Mouse (Mus musculus) MEL (cell line): ENCODE measurements around the gene Efcab10. TPM values are rescaled to one million over a fixed set of nuclear protein-coding genes. Genes with fewer than 3 reads are reported as not detected.

Experiments used
- DNase-seq: peaks from one replicate; pipeline ENCODE4 v3.0.0; 2011; ENCODE audit warnings: low read depth, low spot score
- H3K27ac ChIP-seq: 2 replicates; pipeline ENCODE4 v1.5.1; 2012; ENCODE audit warnings: low read depth, mild to moderate bottlenecking, control low read depth, low read length, moderate library complexity; ENCODE audit not compliant: control insufficient read depth
- H3K27me3 ChIP-seq, 2 experiments: fragments of 150-350 bp in 1 of 2; sonication (generic) in 1 of 2; 2 replicates each; pipeline ENCODE4 v1.6.1; 2012; ENCODE audit warnings: low read length in 2 of 2, mild to moderate bottlenecking in 2 of 2, improper control_type of control experiment in 1 of 2, moderate library complexity in 1 of 2; ENCODE audit not compliant: insufficient read depth in 2 of 2, control insufficient read depth in 1 of 2
- H3K36me3 ChIP-seq, 2 experiments: 2 replicates each; pipeline ENCODE4 v1.6.1; 2012 to 2014; ENCODE audit warnings: low read length in 2 of 2, improper control_type of control experiment in 1 of 2, inconsistent platforms in 1 of 2, mild to moderate bottlenecking in 1 of 2; ENCODE audit not compliant: insufficient read depth in 2 of 2, control insufficient read depth in 1 of 2
- H3K4me1 ChIP-seq, 2 experiments: fragments of 150-350 bp in 1 of 2; sonication (generic) in 1 of 2; 2 replicates each; pipeline ENCODE4 v1.6.1; 2012; ENCODE audit warnings: low read length in 2 of 2, improper control_type of control experiment in 1 of 2, mild to moderate bottlenecking in 1 of 2; ENCODE audit not compliant: insufficient read depth in 2 of 2, control insufficient read depth in 1 of 2
- H3K4me3 ChIP-seq, 2 experiments: fragments of 150-350 bp in 1 of 2; sonication (generic) in 1 of 2; 2 replicates each; pipeline ENCODE4 v1.5.1; 2012; ENCODE audit warnings: low read depth in 2 of 2, low read length in 2 of 2, mild to moderate bottlenecking in 2 of 2, moderate library complexity in 2 of 2, control low read depth in 1 of 2, improper control_type of control experiment in 1 of 2; ENCODE audit not compliant: control insufficient read depth in 1 of 2, insufficient read depth in 1 of 2
- H3K79me2 ChIP-seq: 2 replicates; pipeline ENCODE4 v1.6.1; 2012; ENCODE audit warnings: mild to moderate bottlenecking, low read length, moderate library complexity; ENCODE audit not compliant: control insufficient read depth, poor library complexity, insufficient read depth
- H3K9ac ChIP-seq: 2 replicates; pipeline ENCODE4 v1.6.1; 2012; ENCODE audit warnings: low read depth, mild to moderate bottlenecking, control low read depth, low read length, moderate library complexity; ENCODE audit not compliant: control insufficient read depth, poor library complexity, severe bottlenecking
- H3K9me3 ChIP-seq: fragments of 150-350 bp; sonication (generic); replicated peaks from 2 replicates; pipeline ENCODE4 v1.6.1; 2012; ENCODE audit warnings: mild to moderate bottlenecking, low read length, improper control_type of control experiment, moderate library complexity; ENCODE audit not compliant: insufficient read depth
- BHLHE40 ChIP-seq: IDR thresholded peaks from 2 replicates; pipeline ENCODE4 v1.6.1; 2012; ENCODE audit warnings: low read depth, mild to moderate bottlenecking, inconsistent platforms, low read length, improper control_type of control experiment, borderline replicate concordance
- CTCF ChIP-seq, 3 experiments: IDR thresholded peaks in 2 of 3; conservative IDR thresholded peaks in 1 of 3; 2 replicates each; pipeline ENCODE4 v1.5.1; 2011 to 2012; ENCODE audit warnings: low read length in 3 of 3, low read depth in 2 of 3, mild to moderate bottlenecking in 2 of 3, improper control_type of control experiment in 1 of 3, inconsistent platforms in 1 of 3, mixed read lengths in 1 of 3, moderate library complexity in 1 of 3; ENCODE audit not compliant: control insufficient read depth in 1 of 3, insufficient read depth in 1 of 3, poor library complexity in 1 of 3, severe bottlenecking in 1 of 3
- ELF1 ChIP-seq: IDR thresholded peaks from 2 replicates; pipeline ENCODE4 v1.6.1; 2014; ENCODE audit warnings: low read depth, mild to moderate bottlenecking, inconsistent platforms, low read length, improper control_type of control experiment, moderate library complexity
- ETS1 ChIP-seq: IDR thresholded peaks from 2 replicates; pipeline ENCODE4 v1.6.1; 2012; ENCODE audit warnings: low read depth, mild to moderate bottlenecking, inconsistent platforms, low read length, improper control_type of control experiment, moderate library complexity
- GATA1 ChIP-seq: IDR thresholded peaks from 2 replicates; pipeline ENCODE4 v1.6.1; 2011; ENCODE audit warnings: low read depth, low read length, improper control_type of control experiment
- HCFC1 ChIP-seq: IDR thresholded peaks from 2 replicates; pipeline ENCODE4 v1.6.1; 2012; ENCODE audit warnings: low read depth, mild to moderate bottlenecking, inconsistent platforms, low read length, improper control_type of control experiment, moderate library complexity
- JUND ChIP-seq: IDR thresholded peaks from 2 replicates; pipeline ENCODE4 v1.6.1; 2011; ENCODE audit warnings: low read depth, mild to moderate bottlenecking, improper control_type of control experiment, low read length
- MAX ChIP-seq: IDR thresholded peaks from 2 replicates; pipeline ENCODE4 v1.6.1; 2011; ENCODE audit warnings: low read length, improper control_type of control experiment
- MAZ ChIP-seq: IDR thresholded peaks from 2 replicates; pipeline ENCODE4 v1.6.1; 2012; ENCODE audit warnings: low read depth, mild to moderate bottlenecking, inconsistent platforms, low read length, improper control_type of control experiment
- MEF2A ChIP-seq: IDR thresholded peaks from 2 replicates; pipeline ENCODE4 v1.6.1; 2014; ENCODE audit warnings: low read depth, mild to moderate bottlenecking, inconsistent platforms, low read length, improper control_type of control experiment; ENCODE audit not compliant: poor library complexity, insufficient replicate concordance, severe bottlenecking; ENCODE audit errors: extremely low read depth
- MXI1 ChIP-seq: IDR thresholded peaks from 2 replicates; pipeline ENCODE4 v1.6.1; 2011; ENCODE audit warnings: mild to moderate bottlenecking, low read depth, low read length, improper control_type of control experiment
- MYB ChIP-seq: IDR thresholded peaks from 2 replicates; pipeline ENCODE4 v1.6.1; 2011; ENCODE audit warnings: mild to moderate bottlenecking, low read depth, low read length, improper control_type of control experiment
- MYC ChIP-seq: IDR thresholded peaks from 2 replicates; pipeline ENCODE4 v1.6.1; 2011; ENCODE audit warnings: low read depth, mild to moderate bottlenecking, low read length, improper control_type of control experiment, moderate library complexity
- NELFE ChIP-seq: IDR thresholded peaks from 2 replicates; pipeline ENCODE4 v1.6.1; 2011; ENCODE audit warnings: low read depth, low read length, improper control_type of control experiment
- NRF1 ChIP-seq: IDR thresholded peaks from 2 replicates; pipeline ENCODE4 v1.6.1; 2014; ENCODE audit warnings: low read depth, mild to moderate bottlenecking, inconsistent platforms, low read length, improper control_type of control experiment, moderate library complexity; ENCODE audit not compliant: poor library complexity, insufficient read depth, severe bottlenecking
- POLR2A ChIP-seq, 2 experiments: IDR thresholded peaks; 2 replicates each; pipeline ENCODE4 v1.6.1; 2011 to 2012; ENCODE audit warnings: low read length in 2 of 2, mild to moderate bottlenecking in 2 of 2, control low read depth in 1 of 2, improper control_type of control experiment in 1 of 2, low read depth in 1 of 2, moderate library complexity in 1 of 2; ENCODE audit not compliant: control insufficient read depth in 1 of 2, insufficient read depth in 1 of 2, poor library complexity in 1 of 2
- POLR2AphosphoS2 ChIP-seq: IDR thresholded peaks from 2 replicates; pipeline ENCODE4 v1.6.1; 2011; ENCODE audit warnings: low read length, improper control_type of control experiment
- POLR2AphosphoS5 ChIP-seq: IDR thresholded peaks from 2 replicates; pipeline ENCODE4 v1.6.1; 2012; ENCODE audit warnings: low read depth, borderline replicate concordance, mild to moderate bottlenecking, inconsistent platforms, low read length, moderate library complexity, mixed read lengths
- RAD21 ChIP-seq: IDR thresholded peaks from 2 replicates; pipeline ENCODE4 v1.6.1; 2011; ENCODE audit warnings: mild to moderate bottlenecking, low read depth, low read length, improper control_type of control experiment
- RCOR1 ChIP-seq: IDR thresholded peaks from 2 replicates; pipeline ENCODE4 v1.6.1; 2012; ENCODE audit warnings: low read depth, mild to moderate bottlenecking, inconsistent platforms, low read length, improper control_type of control experiment
- SIN3A ChIP-seq: IDR thresholded peaks from 2 replicates; pipeline ENCODE4 v1.6.1; 2012; ENCODE audit warnings: low read length, improper control_type of control experiment, inconsistent platforms
- SMC3 ChIP-seq: IDR thresholded peaks from 2 replicates; pipeline ENCODE4 v1.6.1; 2011; ENCODE audit warnings: low read depth, low read length, improper control_type of control experiment
- TAL1 ChIP-seq: IDR thresholded peaks from 2 replicates; pipeline ENCODE4 v1.6.1; 2012; ENCODE audit warnings: mild to moderate bottlenecking, inconsistent platforms, low read length, moderate library complexity, mixed read lengths
- TBP ChIP-seq: IDR thresholded peaks from 2 replicates; pipeline ENCODE4 v1.8.0; 2011; ENCODE audit warnings: low read depth, low read length, improper control_type of control experiment
- TCF12 ChIP-seq: IDR thresholded peaks from 2 replicates; pipeline ENCODE4 v1.6.1; 2014; ENCODE audit warnings: low read depth, mild to moderate bottlenecking, inconsistent platforms, low read length, improper control_type of control experiment, moderate library complexity
- USF1 ChIP-seq: IDR thresholded peaks from 2 replicates; pipeline ENCODE4 v1.6.1; 2014; ENCODE audit warnings: low read depth, mild to moderate bottlenecking, inconsistent platforms, low read length, improper control_type of control experiment, moderate library complexity
- USF2 ChIP-seq, 2 experiments: IDR thresholded peaks; 2 replicates each; pipeline ENCODE4 v1.6.1; 2011 to 2012; ENCODE audit warnings: improper control_type of control experiment in 2 of 2, low read length in 2 of 2, borderline replicate concordance in 1 of 2, inconsistent platforms in 1 of 2, low read depth in 1 of 2, mild to moderate bottlenecking in 1 of 2; ENCODE audit not compliant: insufficient read depth in 1 of 2
- ZKSCAN1 ChIP-seq: IDR thresholded peaks from 2 replicates; pipeline ENCODE4 v1.6.1; 2012; ENCODE audit warnings: low read depth, mild to moderate bottlenecking, inconsistent platforms, low read length, improper control_type of control experiment, moderate library complexity
- polyA plus RNA-seq, 2 experiments: library from polyadenylated mRNA; stranded (reverse) in 1 of 2; unstranded in 1 of 2; fragments of >175 nt in 1 of 2; fragments of >200 nt in 1 of 2; gene quantifications; 2 replicates each; pipeline versions ENCODE4 v1.2.1 to v1.2.4; 2012; ENCODE audit warnings: low replicate concordance in 2 of 2, low read depth in 1 of 2; ENCODE audit not compliant: insufficient read length in 2 of 2, insufficient read depth in 1 of 2, missing spikeins in 1 of 2
- total RNA-seq: library from RNA; depleted of rRNA; stranded (reverse); fragments of 300-350 nt; gene quantifications from 2 replicates; pipeline ENCODE4 v1.2.3, GENCODE M21; 2012

Efcab10 gene
- total and polyA plus RNA-seq, 3 experiments = not detected

DNA sequence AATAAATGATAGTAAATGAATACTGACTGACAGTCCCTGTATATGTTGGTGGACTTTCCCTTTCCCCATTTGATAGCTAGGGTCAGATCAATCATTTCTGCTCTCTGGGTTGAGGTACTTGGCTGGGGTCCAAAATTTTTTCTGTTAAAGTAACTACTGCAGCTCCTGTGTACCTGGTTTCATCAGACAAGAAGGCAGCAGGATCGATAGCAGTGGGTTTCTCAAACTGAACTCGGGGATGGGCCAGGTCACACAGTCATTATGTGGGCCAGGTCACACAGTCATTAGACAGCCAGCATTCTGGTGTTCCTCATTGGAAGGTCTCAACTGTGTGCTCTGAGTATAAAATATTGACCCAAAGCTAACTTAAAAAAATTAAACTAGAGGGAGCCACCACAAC, 33.1 kb downstream of the Efcab10 start:
- peaks cover 4 to 8% of the 10 kb centered on the region in 2 experiments; a peak in 3 of 4 replicates for H3K4me1 ChIP-seq
- no peak overlapping the region for H3K27ac ChIP-seq
- peaks cover 17% of the 10 kb centered on the region for H3K79me2 ChIP-seq
- no peak for DNase-seq
- peaks cover 0 to 19% of the 10 kb centered on the region in 2 experiments; a peak in 2 of 4 replicates for H3K36me3 ChIP-seq
- H3K9me3 ChIP-seq = no peaks in the 10 kb centered on the region
- peaks cover 2 to 11% of the 10 kb centered on the region in 2 experiments; a peak in 3 of 4 replicates for H3K27me3 ChIP-seq
- H3K9ac ChIP-seq = no peak overlapping the region
- TF ChIP-seq USF1 = no peak
- no peak for TF ChIP-seq TAL1
- no peak for TF ChIP-seq RCOR1
- no peak for TF ChIP-seq POLR2A (IDR thresholded peaks at IDR 0.05; ENCODE audit: control insufficient read depth in 1 of 2, insufficient read depth in 1 of 2, low read depth in 1 of 2, low read length in 2 of 2, poor library complexity in 1 of 2)
- TF ChIP-seq RAD21 = no peak
- no peak for TF ChIP-seq MEF2A
- no peak for TF ChIP-seq USF2 (IDR thresholded peaks at IDR 0.05; ENCODE audit: borderline replicate concordance in 1 of 2, insufficient read depth in 1 of 2, low read depth in 1 of 2, low read length in 2 of 2)
- no peak for TF ChIP-seq MAZ
- no peak for TF ChIP-seq ETS1
- no peak for TF ChIP-seq JUND
- no peak for TF ChIP-seq TCF12
- TF ChIP-seq GATA1 = no peak
- TF ChIP-seq POLR2AphosphoS5 = no peak
- no peak for TF ChIP-seq SIN3A
- TF ChIP-seq MAX = no peak
- no peak for TF ChIP-seq ZKSCAN1
- TF ChIP-seq MYB = no peak
- TF ChIP-seq, all 39 proteins: peak for 0
- no peak overlapping the region for H3K4me3 ChIP-seq

DNA sequence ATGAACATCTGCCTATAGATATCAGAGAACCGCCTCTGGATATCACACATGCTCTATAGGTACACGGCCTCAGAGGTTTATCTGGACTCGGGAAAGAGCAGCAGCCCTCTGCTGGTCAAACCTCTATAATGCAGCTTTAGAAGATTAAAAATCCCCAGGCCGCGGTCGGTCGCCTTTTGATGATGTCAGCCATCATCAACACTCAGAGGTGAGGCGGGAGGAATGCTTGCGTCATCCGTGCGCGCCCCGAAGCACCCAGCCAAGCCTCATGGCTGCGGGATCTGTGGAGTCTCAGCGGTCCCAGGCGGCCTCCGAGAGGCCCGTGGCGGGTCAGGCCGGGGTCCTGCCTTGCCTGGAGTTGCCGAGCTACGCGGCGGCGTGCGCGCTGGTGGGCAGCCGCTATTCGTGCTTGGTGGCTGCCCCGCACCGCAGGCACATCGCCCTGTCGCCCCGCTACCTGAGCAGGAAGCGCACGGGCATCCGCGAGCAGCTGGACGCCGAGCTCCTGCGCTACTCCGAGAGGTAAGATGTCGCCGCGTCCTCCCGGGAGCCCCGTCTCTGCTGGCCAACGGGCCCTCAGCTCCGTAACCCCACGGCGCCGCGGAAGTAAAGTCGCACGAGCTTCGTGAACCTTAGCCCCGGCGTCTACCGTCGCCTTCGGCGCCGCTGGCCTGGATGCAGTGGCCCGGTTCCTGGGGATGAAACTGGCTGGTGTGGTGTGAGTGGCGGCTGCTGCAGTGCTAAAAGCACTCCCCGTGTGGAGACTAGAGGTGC, 34.9 kb downstream of the Efcab10 start, which contains the start of gene Twistnb:
Gene Twistnb, plus strand, starts transcription at position 249 of the 774 bp plus-strand sequence.
- DNase-seq = peak; percentile 97
- H3K4me1 ChIP-seq = peaks cover 8 to 13% of the 10 kb centered on the region in 2 experiments
- H3K79me2 ChIP-seq = peaks cover 25% of the 10 kb centered on the region
- peak within 1 kb of the TSS; percentile 63 to 75 for H3K4me3 ChIP-seq
- peak within 1 kb of the TSS; percentile 84 for H3K9ac ChIP-seq
- no peaks in the 10 kb centered on the region for H3K27me3 ChIP-seq
- no peaks in the 10 kb centered on the region for H3K9me3 ChIP-seq
- H3K27ac ChIP-seq = peak within 1 kb of the TSS; percentile 5; the same call in 1 of the 2 replicates
- peaks cover 2 to 31% of the 10 kb centered on the region in 2 experiments for H3K36me3 ChIP-seq
- TF ChIP-seq ELF1 = peak; percentile 26; the same call in 1 of the 2 replicates
- TF ChIP-seq MAX = peak; percentile 71
- no peak for TF ChIP-seq TAL1
- peak; percentile 76 to 88 for TF ChIP-seq POLR2A (IDR thresholded peaks at IDR 0.05; ENCODE audit: control insufficient read depth in 1 of 2, insufficient read depth in 1 of 2, low read depth in 1 of 2, low read length in 2 of 2, poor library complexity in 1 of 2)
- TF ChIP-seq POLR2AphosphoS2 = peak; percentile 73; the same call in 1 of the 2 replicates
- peak; percentile 91 for TF ChIP-seq HCFC1
- TF ChIP-seq TBP = peak; percentile 71; the same call in 1 of the 2 replicates
- TF ChIP-seq CTCF (IDR thresholded peaks at IDR 0.05 in 2 of 3, conservative IDR thresholded peaks at IDR 0.05 in 1 of 3; ENCODE audit: control insufficient read depth in 1 of 3, insufficient read depth in 1 of 3, low read depth in 2 of 3, low read length in 3 of 3, poor library complexity in 1 of 3, severe bottlenecking in 1 of 3) = peak; percentile 59 to 82 (median 64)
- no peak for TF ChIP-seq ZKSCAN1
- TF ChIP-seq SMC3 = peak; percentile 81
- peak; percentile 96 for TF ChIP-seq SIN3A
- TF ChIP-seq MXI1 = peak; percentile 97
- peak; percentile 78 for TF ChIP-seq MYC
- no peak for TF ChIP-seq NRF1
- peak; percentile 42; the same call in 1 of the 2 replicates for TF ChIP-seq MAZ
- TF ChIP-seq NELFE = peak; percentile 89
- peak; percentile 63; the same call in 1 of the 2 replicates for TF ChIP-seq ETS1
- no peak for TF ChIP-seq BHLHE40
